Mouse (Mus musculus): ENCODE results near the gene Nrxn1. TPM values are rescaled to one million over a fixed set of nuclear protein-coding genes. Genes with fewer than 3 reads are reported as not detected.

Nrxn1 gene
- polyA plus RNA-seq, 1 experiment from 2014 or later = 25.7 TPM

DNA sequence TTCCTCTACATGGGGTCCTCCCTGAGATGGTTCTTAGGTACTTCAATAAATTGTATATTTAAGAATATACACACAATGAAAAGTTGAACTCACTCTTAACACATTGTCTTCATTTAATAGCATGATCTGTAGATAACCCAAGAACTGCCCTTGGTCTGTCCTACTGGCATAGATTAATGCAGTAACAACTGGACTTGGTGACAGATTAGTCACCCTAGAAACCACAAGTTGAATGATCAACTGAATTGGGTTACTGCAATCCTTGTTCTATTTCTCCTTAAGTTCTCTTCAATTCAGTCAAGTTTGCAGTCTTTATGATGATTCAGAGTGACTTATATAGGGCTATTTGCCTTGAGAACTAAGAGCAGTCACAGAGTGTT, 485.5 kb downstream of the Nrxn1 start:
- H3K4me2 ChIP-seq (ENCODE audit: low read depth) = no peak overlapping the region
- H3K9me3 ChIP-seq (ENCODE audit: control insufficient read depth, low read length) = no peaks in the 10 kb centered on the region
- H3K4me3 ChIP-seq (ENCODE audit: low read depth, low read length) = no peak overlapping the region
- H3K4me1 ChIP-seq (ENCODE audit: control insufficient read depth, insufficient read depth, low read length) = no peaks in the 10 kb centered on the region
- no peaks in the 10 kb centered on the region for H3K36me3 ChIP-seq (ENCODE audit: control insufficient read depth, insufficient read depth, low read length)
- H3K27ac ChIP-seq (ENCODE audit: low read depth, low read length) = no peak overlapping the region
- DNase-seq (ENCODE audit: low spot score) (no peak), ATAC-seq (ENCODE audit: insufficient read depth, low FRiP score, low TSS enrichment) (no peak)
- H3K9ac ChIP-seq (ENCODE audit: low read length) = no peak overlapping the region
- H3K27me3 ChIP-seq (ENCODE audit: control insufficient read depth, insufficient read depth, low read length) = no peaks in the 10 kb centered on the region

DNA sequence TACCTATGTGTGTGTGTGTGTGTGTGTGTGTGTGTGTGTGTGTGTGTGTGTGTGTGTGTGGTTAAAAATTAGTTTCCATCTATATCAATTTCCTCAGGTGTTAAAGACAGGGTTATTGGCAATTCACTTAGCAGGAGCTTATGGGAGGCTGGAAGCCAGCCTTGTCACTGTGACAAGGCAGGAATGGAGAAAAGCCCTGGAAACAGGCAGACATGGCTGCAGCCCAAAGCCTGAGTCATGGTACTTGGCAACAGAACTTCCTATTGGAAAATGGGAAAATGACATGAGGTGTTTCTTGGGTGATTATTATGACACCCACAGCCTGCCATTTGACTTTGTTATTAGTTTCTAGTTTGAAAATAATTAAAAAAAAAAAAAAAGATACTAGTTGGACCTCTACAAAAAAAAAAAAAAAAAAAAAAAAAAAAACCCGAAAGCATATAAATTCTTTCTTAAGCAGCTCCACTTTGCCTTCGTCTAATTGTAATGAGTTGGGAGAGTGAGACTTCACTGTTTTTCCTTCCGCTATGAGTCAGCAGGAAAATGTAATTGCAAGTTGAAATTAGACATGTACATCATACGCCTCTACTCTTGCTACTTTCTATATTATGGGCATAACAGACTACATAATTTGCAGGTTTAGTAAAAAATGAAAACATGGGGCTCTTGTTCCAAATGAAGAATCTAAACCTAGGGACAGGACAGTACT, 486.0 kb downstream of the Nrxn1 start:
- no peak overlapping the region for H3K27ac ChIP-seq (ENCODE audit: low read depth, low read length)
- H3K4me2 ChIP-seq (ENCODE audit: low read depth) = no peak overlapping the region
- no peak overlapping the region for H3K9ac ChIP-seq (ENCODE audit: low read length)
- DNase-seq (ENCODE audit: low spot score) (no peak), ATAC-seq (ENCODE audit: insufficient read depth, low FRiP score, low TSS enrichment) (no peak)
- H3K9me3 ChIP-seq (ENCODE audit: control insufficient read depth, low read length) = no peaks in the 10 kb centered on the region
- H3K36me3 ChIP-seq (ENCODE audit: control insufficient read depth, insufficient read depth, low read length) = no peaks in the 10 kb centered on the region
- no peaks in the 10 kb centered on the region for H3K4me1 ChIP-seq (ENCODE audit: control insufficient read depth, insufficient read depth, low read length)
- H3K4me3 ChIP-seq (ENCODE audit: low read depth, low read length) = no peak overlapping the region
- WGBS = 92% methylated on average over 4 of the region's 4 CpGs
- no peaks in the 10 kb centered on the region for H3K27me3 ChIP-seq (ENCODE audit: control insufficient read depth, insufficient read depth, low read length)

DNA sequence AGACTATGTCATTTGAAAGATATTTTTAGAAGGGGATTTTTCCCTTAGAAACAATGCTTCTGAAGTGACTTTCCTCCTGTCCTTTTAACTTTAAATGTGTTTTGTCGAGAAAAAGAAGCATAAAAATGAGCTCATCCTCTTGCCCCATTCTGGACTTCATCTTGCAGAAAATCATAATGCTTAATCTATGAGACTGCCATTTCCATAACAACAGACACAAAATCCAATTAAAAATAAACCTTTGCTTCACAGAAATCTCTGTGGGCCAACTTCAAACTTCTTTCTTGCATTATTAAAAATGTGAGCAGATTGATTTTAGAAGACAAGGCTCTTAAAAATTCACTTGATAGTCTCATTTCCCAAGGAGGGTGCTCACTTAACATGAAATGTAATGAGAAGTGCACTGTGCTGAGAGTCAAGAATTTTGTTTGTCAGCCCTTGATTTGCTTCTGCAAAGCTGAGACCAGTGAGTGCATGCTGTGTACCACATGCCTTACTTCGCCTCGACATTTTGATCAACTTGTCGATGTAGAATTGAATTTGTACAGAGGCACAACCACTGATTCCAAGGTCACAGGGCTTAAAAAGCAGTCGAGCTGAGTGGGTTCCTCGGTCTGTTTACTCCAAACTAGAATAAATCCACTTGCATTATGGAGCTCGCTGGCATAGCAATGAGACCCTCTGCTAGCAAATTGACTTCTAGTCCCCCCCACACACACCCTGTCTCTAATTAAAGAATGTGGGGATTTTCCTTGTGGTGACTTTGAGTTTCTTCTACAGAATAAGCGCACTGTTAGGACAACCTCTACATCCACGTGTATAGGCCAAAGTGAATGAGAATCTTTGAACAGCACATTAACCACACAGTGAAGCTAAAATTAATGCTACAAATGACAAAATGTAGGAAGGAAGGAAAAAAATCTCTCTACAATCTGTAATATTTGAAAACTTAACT, 493.0 kb downstream of the Nrxn1 start:
- 87% methylated on average over 9 of the region's 9 CpGs for WGBS
- H3K27me3 ChIP-seq (ENCODE audit: control insufficient read depth, insufficient read depth, low read length) = no peaks in the 10 kb centered on the region
- DNase-seq (ENCODE audit: low spot score) = no peak
- H3K36me3 ChIP-seq (ENCODE audit: control insufficient read depth, insufficient read depth, low read length) = no peaks in the 10 kb centered on the region
- H3K9me3 ChIP-seq (ENCODE audit: control insufficient read depth, low read length) = no peaks in the 10 kb centered on the region
- no peaks in the 10 kb centered on the region for H3K4me1 ChIP-seq (ENCODE audit: control insufficient read depth, insufficient read depth, low read length)
- no peak for ATAC-seq (ENCODE audit: insufficient read depth, low FRiP score, low TSS enrichment)
- no peak overlapping the region for H3K9ac ChIP-seq (ENCODE audit: low read length)
- H3K27ac ChIP-seq (ENCODE audit: low read depth, low read length) = no peak overlapping the region
- H3K4me2 ChIP-seq (ENCODE audit: low read depth) = no peak overlapping the region
- H3K4me3 ChIP-seq (ENCODE audit: low read depth, low read length) = no peak overlapping the region

DNA sequence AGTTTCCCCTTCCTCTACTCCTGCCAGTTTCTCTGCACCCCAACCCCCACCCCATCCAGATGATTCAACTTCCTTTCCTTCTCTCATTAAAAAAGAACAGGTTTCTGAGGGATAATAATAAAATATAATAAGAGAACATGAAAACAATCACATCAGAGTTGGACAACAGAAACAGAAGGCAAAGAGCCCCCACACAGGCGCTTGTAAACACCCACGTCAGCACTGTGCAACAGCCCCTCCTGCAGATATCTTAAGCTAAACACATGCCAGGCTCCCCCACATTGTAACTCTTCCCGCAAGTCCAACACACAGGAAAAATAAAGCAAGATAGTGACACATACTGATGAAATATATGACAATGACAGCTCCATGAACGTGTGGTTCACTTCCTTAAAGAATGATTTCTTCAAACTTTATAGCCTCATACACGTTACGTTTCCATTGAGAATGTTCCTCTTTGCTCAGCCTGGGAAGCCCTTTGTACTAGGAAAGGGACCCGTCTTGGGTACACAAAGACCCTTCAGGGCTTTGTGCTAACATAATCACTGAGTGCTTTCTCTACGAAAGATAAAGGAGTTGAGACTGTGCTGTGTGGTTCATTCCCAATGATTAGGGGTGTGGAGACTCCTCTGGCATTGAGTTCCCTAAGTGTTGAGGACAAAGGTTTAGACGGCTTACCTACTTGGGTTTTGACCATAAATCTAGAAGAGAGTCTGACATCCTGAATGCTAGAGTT, 497.9 kb downstream of the Nrxn1 start:
- 42% methylated on average over 9 of the region's 9 CpGs for WGBS
- ATAC-seq (ENCODE audit: insufficient read depth, low FRiP score, low TSS enrichment) (peak; percentile 61; the same call in 1 of the 2 replicates), DNase-seq (ENCODE audit: low spot score) (no peak)
- H3K27ac ChIP-seq (ENCODE audit: low read depth, low read length) = no peak overlapping the region
- H3K4me2 ChIP-seq (ENCODE audit: low read depth) = no peak overlapping the region
- H3K27me3 ChIP-seq (ENCODE audit: control insufficient read depth, insufficient read depth, low read length) = no peaks in the 10 kb centered on the region
- H3K4me1 ChIP-seq (ENCODE audit: control insufficient read depth, insufficient read depth, low read length) = no peaks in the 10 kb centered on the region
- no peak overlapping the region for H3K9ac ChIP-seq (ENCODE audit: low read length)
- no peaks in the 10 kb centered on the region for H3K9me3 ChIP-seq (ENCODE audit: control insufficient read depth, low read length)
- no peaks in the 10 kb centered on the region for H3K36me3 ChIP-seq (ENCODE audit: control insufficient read depth, insufficient read depth, low read length)
- H3K4me3 ChIP-seq (ENCODE audit: low read depth, low read length) = no peak overlapping the region

DNA sequence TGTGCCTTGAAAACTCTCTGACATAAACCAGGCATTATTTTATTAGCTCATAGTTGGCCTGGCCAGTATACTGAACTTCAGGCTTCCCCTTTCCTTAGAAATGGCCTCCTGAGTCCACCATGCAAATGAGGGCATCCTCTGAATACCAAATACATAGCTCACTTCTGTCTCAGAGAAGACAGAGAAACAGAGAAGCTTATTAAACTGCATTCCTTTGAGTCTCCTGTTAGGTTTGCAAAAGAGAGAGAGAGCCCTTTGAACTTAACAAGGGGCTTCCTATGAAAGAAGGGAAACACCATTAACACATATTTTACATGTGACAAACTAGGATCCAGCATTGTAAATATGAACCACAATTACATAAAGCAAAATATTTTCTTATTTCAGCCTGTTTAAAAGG, 506.0 kb downstream of the Nrxn1 start:
- Histone ChIP-seq H3K4me3 (ENCODE audit: low read depth, low read length) (no peak overlapping the region), H3K4me2 (ENCODE audit: low read depth) (no peak overlapping the region), H3K36me3 (ENCODE audit: control insufficient read depth, insufficient read depth, low read length) (no peaks in the 10 kb centered on the region), H3K9ac (ENCODE audit: low read length) (no peak overlapping the region), H3K9me3 (ENCODE audit: control insufficient read depth, low read length) (no peaks in the 10 kb centered on the region), H3K27me3 (ENCODE audit: control insufficient read depth, insufficient read depth, low read length) (no peaks in the 10 kb centered on the region), H3K27ac (ENCODE audit: low read depth, low read length) (no peak overlapping the region), H3K4me1 (ENCODE audit: control insufficient read depth, insufficient read depth, low read length) (no peaks in the 10 kb centered on the region)
- ATAC-seq (ENCODE audit: insufficient read depth, low FRiP score, low TSS enrichment) = no peak
- DNase-seq (ENCODE audit: low spot score) = no peak

DNA sequence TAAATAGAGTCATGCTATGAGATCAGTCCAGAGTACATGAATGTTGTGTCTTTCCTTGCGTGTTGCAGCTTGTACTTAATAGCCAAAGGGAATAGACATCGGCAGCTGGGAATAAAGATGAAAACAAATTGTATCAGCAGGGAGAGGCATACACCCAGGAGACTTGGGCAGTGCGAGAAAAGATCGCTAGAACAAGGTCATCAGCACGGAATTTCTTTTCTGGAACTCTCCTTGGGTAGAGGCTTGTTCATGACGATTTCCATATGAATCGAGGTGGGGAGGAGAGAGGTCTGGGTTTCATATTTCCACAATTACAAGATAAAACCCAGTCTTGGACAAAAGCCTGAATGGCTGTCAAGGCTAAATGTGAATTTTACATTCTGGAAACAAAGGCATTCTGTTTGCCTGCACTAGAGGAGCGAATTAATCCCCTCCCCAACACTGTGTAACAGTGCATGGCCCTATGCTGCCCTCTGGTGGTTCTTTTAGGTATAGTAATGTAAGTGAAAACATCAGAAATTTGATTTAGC, 508.1 kb downstream of the Nrxn1 start:
- Histone ChIP-seq H3K9me3 (ENCODE audit: control insufficient read depth, low read length) (no peaks in the 10 kb centered on the region), H3K27me3 (ENCODE audit: control insufficient read depth, insufficient read depth, low read length) (no peaks in the 10 kb centered on the region), H3K9ac (ENCODE audit: low read length) (no peak overlapping the region; the same call in 1 of the 2 replicates), H3K4me1 (ENCODE audit: control insufficient read depth, insufficient read depth, low read length) (no peaks in the 10 kb centered on the region), H3K4me3 (ENCODE audit: low read depth, low read length) (no peak overlapping the region), H3K4me2 (ENCODE audit: low read depth) (no peak overlapping the region), H3K36me3 (ENCODE audit: control insufficient read depth, insufficient read depth, low read length) (no peaks in the 10 kb centered on the region), H3K27ac (ENCODE audit: low read depth, low read length) (no peak overlapping the region)
- 47% methylated on average over 8 of the region's 8 CpGs for WGBS
- DNase-seq (ENCODE audit: low spot score) (peak; percentile 24), ATAC-seq (ENCODE audit: insufficient read depth, low FRiP score, low TSS enrichment) (peak; percentile 83)

DNA sequence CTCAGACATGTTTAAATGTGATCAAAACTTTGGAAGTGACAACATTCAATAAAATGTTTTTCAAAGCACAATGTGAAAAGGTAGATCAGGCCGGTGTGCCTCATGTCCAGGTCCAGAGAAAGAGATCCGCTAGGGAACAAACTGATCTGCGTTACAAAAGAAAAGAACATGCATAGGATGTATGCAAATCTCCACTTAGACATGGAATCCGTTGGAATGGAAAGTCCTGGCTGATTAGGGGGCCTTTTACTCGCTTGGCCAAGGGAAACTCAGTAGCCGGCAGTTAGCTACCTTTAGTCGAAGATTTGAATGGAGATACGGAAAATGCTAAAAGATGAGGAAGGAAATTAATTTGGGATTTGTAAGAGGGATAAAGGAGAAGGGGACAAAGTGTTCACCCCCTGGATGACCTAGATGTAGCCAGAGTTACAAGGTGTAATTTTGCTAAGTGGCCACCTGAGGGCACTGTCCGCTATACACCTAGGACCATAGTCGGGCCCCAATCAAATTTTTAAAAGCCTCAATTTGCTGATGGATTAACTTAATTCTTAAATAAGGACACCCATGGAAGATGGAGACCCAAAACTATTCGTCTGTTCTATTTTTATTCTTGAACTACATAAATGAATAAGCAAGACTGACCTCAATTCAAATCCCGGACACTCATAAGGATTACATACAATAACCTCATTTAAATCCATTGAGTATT, 508.9 kb downstream of the Nrxn1 start:
- 50% methylated on average over 12 of the region's 12 CpGs for WGBS
- no peak overlapping the region for H3K27ac ChIP-seq (ENCODE audit: low read depth, low read length)

DNA sequence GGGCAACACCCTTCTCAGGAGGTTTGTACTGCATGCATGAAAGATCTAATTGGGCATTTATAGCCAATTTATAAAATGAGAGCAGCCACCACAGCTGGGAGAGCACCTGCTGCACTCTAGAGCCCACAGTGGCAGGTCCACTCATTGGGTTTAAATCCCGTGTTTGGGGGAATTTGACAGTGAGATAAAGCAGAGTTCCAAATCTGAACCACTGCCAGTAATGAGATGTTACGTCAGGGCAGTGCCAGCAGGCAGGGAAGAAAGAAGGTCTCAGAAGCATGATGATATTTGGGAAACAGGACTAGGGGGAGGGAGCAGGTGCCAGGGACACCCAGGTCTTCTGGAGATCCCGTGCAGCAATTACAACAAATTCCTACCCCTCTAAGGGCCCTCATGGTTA, 509.7 kb downstream of the Nrxn1 start:
- H3K4me3 ChIP-seq (ENCODE audit: low read depth, low read length) = no peak overlapping the region
- ATAC-seq (ENCODE audit: insufficient read depth, low FRiP score, low TSS enrichment) = no peak
- no peaks in the 10 kb centered on the region for H3K4me1 ChIP-seq (ENCODE audit: control insufficient read depth, insufficient read depth, low read length)
- H3K9me3 ChIP-seq (ENCODE audit: control insufficient read depth, low read length) = no peaks in the 10 kb centered on the region
- DNase-seq (ENCODE audit: low spot score) = no peak
- no peak overlapping the region for H3K4me2 ChIP-seq (ENCODE audit: low read depth)
- no peak overlapping the region for H3K27ac ChIP-seq (ENCODE audit: low read depth, low read length)
- H3K9ac ChIP-seq (ENCODE audit: low read length) = no peak overlapping the region
- H3K36me3 ChIP-seq (ENCODE audit: control insufficient read depth, insufficient read depth, low read length) = no peaks in the 10 kb centered on the region
- WGBS = 72% methylated on average over 3 of the region's 3 CpGs
- no peaks in the 10 kb centered on the region for H3K27me3 ChIP-seq (ENCODE audit: control insufficient read depth, insufficient read depth, low read length)

More for the DNA sequence above, 508.9 kb downstream of the Nrxn1 start:
- ATAC-seq (ENCODE audit: insufficient read depth, low FRiP score, low TSS enrichment) (peak; percentile 66), DNase-seq (ENCODE audit: low spot score) (no peak)
- no peaks in the 10 kb centered on the region for H3K27me3 ChIP-seq (ENCODE audit: control insufficient read depth, insufficient read depth, low read length)
- H3K36me3 ChIP-seq (ENCODE audit: control insufficient read depth, insufficient read depth, low read length) = no peaks in the 10 kb centered on the region
- no peak overlapping the region for H3K4me3 ChIP-seq (ENCODE audit: low read depth, low read length)
- H3K9ac ChIP-seq (ENCODE audit: low read length) = no peak overlapping the region
- no peaks in the 10 kb centered on the region for H3K9me3 ChIP-seq (ENCODE audit: control insufficient read depth, low read length)
- H3K4me1 ChIP-seq (ENCODE audit: control insufficient read depth, insufficient read depth, low read length) = no peaks in the 10 kb centered on the region
- no peak overlapping the region for H3K4me2 ChIP-seq (ENCODE audit: low read depth)

Measured in neural tube, embryonic 11.5 days (tissue).